In genomic region chr4:109173775-109174440, GRCm38 (mm10) we compare ENCODE assay signal across 8 mouse cellular contexts. TPM values are rescaled to one million over a fixed set of nuclear protein-coding genes. Genes with fewer than 3 reads are reported as not detected.
DNase-seq lines count a peak whose midpoint lies in the region; ATAC-seq and TF ChIP-seq lines count a peak whose summit lies in the region.

No protein-coding gene starts in this region.

- ATAC-seq in heart, embryonic 11.5 days (replicated peaks; ENCODE audit: insufficient number of reproducible peaks, low FRiP score, low TSS enrichment): no peak
- 0 out of 2 replicates have a peak, but pooled peaks have one; percentile 49 for ATAC-seq in midbrain, embryonic 12.5 days (ENCODE audit: low FRiP score, low read depth)
- ATAC-seq in megakaryocyte progenitor cell, adult 5-6 weeks (replicated peaks; ENCODE audit: poor library complexity): no peak
- no peak for ATAC-seq in liver, embryonic 12.5 days

- peak; percentile 56 to 63 for DNase-seq in heart, adult 2 months
- DNase-seq in brain, adult 2 months (ENCODE audit: low read depth, low spot score): peak; percentile 43
- peak; percentile 43 to 55 for DNase-seq in gastrocnemius, postnatal 36 days
- no peak for DNase-seq in thymus, postnatal 25 days

- no peak for TF ChIP-seq EP300 in heart, adult 2 months (IDR thresholded peaks at IDR 0.05; ENCODE audit: insufficient read depth, low read depth, low read length)

- TF ChIP-seq CTCF in heart, adult 2 months (IDR thresholded peaks at IDR 0.05): no peak

- intact Hi-C loops in heart, adult 2 months (cut with DNase I): no loop called here
- intact Hi-C loops in gastrocnemius, postnatal 36 days (cut with DNase I): no loop called here

- H3K4me3 ChIP-seq in heart, adult 2 months: no peak overlapping the region
- no peak overlapping the region for H3K4me3 ChIP-seq in heart, embryonic 11.5 days (ENCODE audit: low read depth, low read length)
- H3K4me3 ChIP-seq in midbrain, embryonic 12.5 days: no peak overlapping the region
- H3K4me3 ChIP-seq in liver, embryonic 12.5 days: no peak overlapping the region

- H3K9ac ChIP-seq in heart, adult 2 months (ENCODE audit: low read depth, low read length): no peak overlapping the region
- no peak overlapping the region for H3K9ac ChIP-seq in heart, embryonic 11.5 days (ENCODE audit: low read depth, low read length)
- H3K9ac ChIP-seq in midbrain, embryonic 12.5 days (replicated peaks): no peak overlapping the region
- H3K9ac ChIP-seq in liver, embryonic 12.5 days: no peak overlapping the region

- peak overlapping the region; percentile 61 for H3K27ac ChIP-seq in heart, adult 2 months
- no peak overlapping the region for H3K27ac ChIP-seq in heart, embryonic 11.5 days (ENCODE audit: low read depth, low read length)
- peak overlapping the region; percentile 76 for H3K27ac ChIP-seq in midbrain, embryonic 12.5 days (replicated peaks)
- no peak overlapping the region for H3K27ac ChIP-seq in liver, embryonic 12.5 days

- H3K36me3 ChIP-seq in heart, adult 2 months (ENCODE audit: control insufficient read depth, insufficient read depth, low read length): peaks cover 2% of the 10 kb centered on the region; the same call in 1 of the 2 replicates
- H3K36me3 ChIP-seq in heart, embryonic 11.5 days (ENCODE audit: control insufficient read depth, insufficient read depth, low read length): no peaks in the 10 kb centered on the region
- H3K36me3 ChIP-seq in midbrain, embryonic 12.5 days: no peaks in the 10 kb centered on the region
- no peaks in the 10 kb centered on the region for H3K36me3 ChIP-seq in liver, embryonic 12.5 days

- 43% methylated on average over 7 of the region's 7 CpGs for WGBS in heart, adult 2 months
- 45% methylated on average over 7 of the region's 7 CpGs for WGBS in heart, embryonic 11.5 days (ENCODE audit: insufficient replicate concordance)
- 38% methylated on average over 7 of the region's 7 CpGs for WGBS in midbrain, embryonic 12.5 days
- WGBS in liver, embryonic 12.5 days (ENCODE audit: insufficient replicate concordance): 68% methylated on average over 7 of the region's 7 CpGs

- no peak overlapping the region for H3K4me2 ChIP-seq in heart, embryonic 11.5 days
- peak overlapping the region; percentile 11; the same call in 1 of the 2 replicates for H3K4me2 ChIP-seq in midbrain, embryonic 12.5 days (replicated peaks)
- H3K4me2 ChIP-seq in liver, embryonic 12.5 days: no peak overlapping the region

- no peak for TF ChIP-seq POLR2A in heart, adult 2 months (IDR thresholded peaks at IDR 0.05; ENCODE audit: insufficient read depth, low read depth, low read length)

- H3K4me1 ChIP-seq in heart, adult 2 months (ENCODE audit: control insufficient read depth, insufficient read depth, low read length): peaks cover 6% of the 10 kb centered on the region
- peaks cover 11% of the 10 kb centered on the region; the same call in 1 of the 2 replicates for H3K4me1 ChIP-seq in heart, embryonic 11.5 days (ENCODE audit: control insufficient read depth, insufficient read depth, low read length)
- H3K4me1 ChIP-seq in midbrain, embryonic 12.5 days: peaks cover 14% of the 10 kb centered on the region
- no peaks in the 10 kb centered on the region for H3K4me1 ChIP-seq in liver, embryonic 12.5 days

- peaks cover 1% of the 10 kb centered on the region; the same call in 1 of the 2 replicates for H3K79me2 ChIP-seq in heart, adult 2 months (replicated peaks; ENCODE audit: control insufficient read depth, insufficient read depth, low read length)

- H3K9me3 ChIP-seq in heart, embryonic 11.5 days (replicated peaks; ENCODE audit: control insufficient read depth, low read length): no peaks in the 10 kb centered on the region
- no peaks in the 10 kb centered on the region for H3K9me3 ChIP-seq in midbrain, embryonic 12.5 days
- H3K9me3 ChIP-seq in liver, embryonic 12.5 days (replicated peaks): no peaks in the 10 kb centered on the region

- H3K27me3 ChIP-seq in heart, adult 2 months (ENCODE audit: control insufficient read depth, insufficient read depth, low read length): no peaks in the 10 kb centered on the region
- no peaks in the 10 kb centered on the region for H3K27me3 ChIP-seq in heart, embryonic 11.5 days (ENCODE audit: control insufficient read depth, insufficient read depth, low read length)
- no peaks in the 10 kb centered on the region for H3K27me3 ChIP-seq in midbrain, embryonic 12.5 days
- no peaks in the 10 kb centered on the region for H3K27me3 ChIP-seq in liver, embryonic 12.5 days (replicated peaks)

RNA-seq across cellular contexts. Expression of gene Osbpl9, which starts 28.2 kb away (rescaled TPM):
- total RNA-seq in heart, adult 2 months (2021): 100 to 1,000 TPM in 1 of 2 experiments, 10 to 100 TPM in 1; 91.6 to 102 TPM
- 92.3 and 142 TPM in 2 replicates for polyA plus RNA-seq in heart, adult 2 months (2012; rRNA removed)
- polyA plus RNA-seq in heart, embryonic 11.5 days (2014; fragmentation: Nextera tagmentation; extraction: Ambion mirVana): 46.2 and 56.0 TPM in 2 replicates
- 100 to 1,000 TPM in 1 of 2 experiments, 10 to 100 TPM in 1; 82.9 to 101 TPM for total RNA-seq in gastrocnemius, postnatal 36 days (2021)
- 81.1 and 82.1 TPM in 2 replicates for polyA plus RNA-seq in midbrain, embryonic 12.5 days (2016; fragmentation: Nextera tagmentation; extraction: Ambion mirVana)
- total RNA-seq in megakaryocyte progenitor cell, adult 5-6 weeks (2015): 77.4 and 99.6 TPM in 2 replicates
- 61.7 and 64.3 TPM in 2 replicates for total RNA-seq in megakaryocyte progenitor cell, adult 5-6 weeks (2017)
- 32.8 and 33.3 TPM in 2 replicates for polyA plus RNA-seq in liver, embryonic 12.5 days (2016; fragmentation: Nextera tagmentation; extraction: Ambion mirVana)

Comparison
In these comparisons a context has a peak if more than half of its experiments do, and no peak if none do; other contexts are left out.
1. H3K27ac ChIP-seq: peak in heart, adult 2 months (single experiment) and midbrain, embryonic 12.5 days (single experiment); none in heart, embryonic 11.5 days (single experiment) and liver, embryonic 12.5 days (single experiment).